Mouse (Mus musculus): ENCODE results near the gene Snx33.

DNA sequence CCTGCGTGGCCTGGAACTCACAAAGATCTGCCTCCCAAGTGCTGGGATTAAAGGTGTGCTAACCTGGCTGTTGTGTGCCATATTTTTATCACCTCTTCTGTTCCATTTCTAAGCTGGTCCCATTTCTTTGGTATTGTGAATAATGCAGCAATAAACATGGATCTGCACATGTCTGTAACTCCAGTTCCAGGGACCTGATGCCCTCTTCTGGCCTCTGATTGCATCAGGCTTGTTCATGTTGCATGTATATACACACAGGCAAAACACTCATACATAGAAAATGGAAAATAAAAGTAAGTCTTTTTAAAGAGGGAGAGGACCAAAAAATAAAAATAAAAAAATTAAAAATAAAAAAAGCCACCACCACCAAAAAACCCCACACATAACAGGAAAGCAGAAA, 25.4 kb upstream of the Snx33 start:
- no peak for TF ChIP-seq CTCF (IDR thresholded peaks at IDR 0.05; ENCODE audit: low read depth)
- no peak for TF ChIP-seq EP300 (IDR thresholded peaks at IDR 0.05; ENCODE audit: low read depth)
